Mouse (Mus musculus) frontal cortex, postnatal 25 days (tissue): Measurements from ENCODE around the gene Dennd6b.
A peak's percentile ranks its signal among the peaks of the same experiment; 100 is the strongest.

Experiments used
- DNase-seq, 2 experiments: peaks; one replicate each; pipeline ENCODE4 v3.0.0; 2022; ENCODE audit warnings: low spot score in 2 of 2

Gene Dennd6b

DNA sequence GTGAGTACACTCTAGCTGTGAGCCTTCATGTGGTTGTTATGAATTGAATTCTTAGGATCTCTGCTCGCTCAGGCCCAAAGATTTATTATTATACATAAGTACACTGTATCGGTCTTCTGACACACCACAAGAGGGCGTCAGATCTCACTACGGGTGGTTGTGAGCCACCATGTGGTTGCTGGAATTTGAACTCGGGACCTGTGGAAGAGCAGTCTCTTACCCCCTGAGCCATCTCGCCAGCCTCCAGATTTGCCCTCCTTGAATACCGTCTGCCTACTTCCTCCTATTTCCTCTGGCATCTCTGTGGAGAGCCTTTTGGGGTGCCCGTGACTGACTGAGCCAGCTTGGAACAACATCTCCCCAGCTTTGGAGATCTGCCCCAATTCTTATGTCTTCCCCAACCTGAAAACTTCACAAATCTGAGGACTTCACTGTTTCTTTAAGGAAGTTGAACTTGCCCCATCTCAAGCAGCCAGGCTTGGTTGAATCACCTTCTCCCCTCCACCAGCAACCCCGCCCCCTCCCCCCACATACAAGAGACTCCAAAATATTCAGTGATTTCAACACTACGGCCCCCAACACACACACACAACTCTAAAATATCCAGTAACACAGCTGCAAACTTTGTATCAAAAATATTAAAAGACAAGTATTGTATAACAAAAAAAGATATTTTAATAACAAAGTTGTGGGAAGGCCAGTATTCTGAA, 14.6 kb downstream of the Dennd6b start:
- DNase-seq, result no peak

DNA sequence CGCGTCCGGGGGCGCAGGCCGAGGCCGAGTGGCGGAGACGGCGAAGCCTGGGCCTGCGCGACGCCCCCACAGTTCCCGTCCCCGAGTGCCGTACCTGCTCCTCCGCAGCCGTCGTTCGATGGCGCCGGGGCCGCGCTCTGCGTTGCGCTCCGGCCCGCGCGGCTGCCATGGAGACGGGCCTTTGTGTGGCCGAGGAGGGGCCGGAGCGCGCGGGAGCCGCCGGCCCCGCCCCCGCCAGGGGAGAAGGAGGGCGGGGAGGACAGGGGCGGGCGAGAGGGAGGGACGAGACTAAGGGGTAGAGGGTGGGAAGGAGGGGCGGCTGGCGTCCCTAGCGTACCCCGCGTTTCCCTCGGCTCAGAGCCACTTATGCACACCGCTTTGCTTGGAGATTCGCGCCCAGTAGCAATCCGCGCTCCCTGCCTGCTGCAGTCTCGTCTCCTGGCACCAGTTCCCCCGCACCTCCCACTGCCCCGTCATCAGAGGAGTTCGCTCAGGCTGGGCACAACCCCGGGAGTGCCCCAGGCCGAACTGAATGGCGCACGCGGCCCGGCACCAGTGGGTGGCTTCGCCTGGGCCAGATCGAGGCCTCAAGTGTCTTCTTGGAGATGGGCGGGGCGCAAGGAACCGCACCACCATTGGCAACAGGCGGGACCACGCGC, 15.6 kb downstream of the Dennd6b start, which contains the start of gene Plxnb2:
TSS of gene Plxnb2 (minus strand) at position 218 of the 659 bp plus-strand sequence.
- DNase-seq, result peak; percentile 56

DNA sequence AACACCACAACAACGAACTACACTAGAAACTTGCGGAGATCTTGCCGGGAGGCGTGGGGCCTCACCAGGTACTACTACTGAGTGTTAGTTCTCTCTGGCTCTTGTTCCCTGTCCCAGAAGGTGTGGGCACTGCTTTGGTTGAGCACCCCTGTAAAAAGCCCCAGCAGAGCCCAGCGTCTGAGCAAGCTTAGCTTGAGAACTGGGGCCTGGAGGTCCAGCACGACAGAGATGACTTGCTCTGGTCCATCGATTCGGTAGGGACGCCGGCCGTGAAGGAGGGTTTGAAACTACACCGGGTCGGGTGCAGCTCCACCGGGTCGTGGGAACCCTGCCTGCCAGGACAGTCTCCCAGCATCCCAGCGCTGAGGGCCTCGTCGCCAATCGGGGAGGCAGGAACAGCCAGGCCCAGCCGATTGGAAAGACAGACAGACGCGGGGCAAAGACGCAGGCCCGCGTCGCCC, 16.2 kb downstream of the Dennd6b start:
- no peak for DNase-seq

DNA sequence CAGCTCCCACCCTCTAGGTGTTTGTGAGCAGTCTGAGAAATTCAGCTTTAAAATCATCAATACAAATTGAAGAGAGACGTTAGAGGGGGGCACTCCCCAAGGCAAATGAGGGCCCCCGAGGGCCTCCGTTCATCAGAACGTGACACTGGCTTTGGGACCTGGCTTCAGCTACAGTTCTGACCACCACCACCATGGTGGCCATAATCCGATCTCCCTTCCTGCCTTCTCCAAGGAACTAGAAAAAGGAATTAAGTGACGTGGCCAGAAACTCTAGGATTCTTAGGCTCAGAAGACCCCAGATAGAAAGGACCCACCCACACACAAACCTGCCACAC, 16.7 kb downstream of the Dennd6b start:
- DNase-seq, result no peak

DNA sequence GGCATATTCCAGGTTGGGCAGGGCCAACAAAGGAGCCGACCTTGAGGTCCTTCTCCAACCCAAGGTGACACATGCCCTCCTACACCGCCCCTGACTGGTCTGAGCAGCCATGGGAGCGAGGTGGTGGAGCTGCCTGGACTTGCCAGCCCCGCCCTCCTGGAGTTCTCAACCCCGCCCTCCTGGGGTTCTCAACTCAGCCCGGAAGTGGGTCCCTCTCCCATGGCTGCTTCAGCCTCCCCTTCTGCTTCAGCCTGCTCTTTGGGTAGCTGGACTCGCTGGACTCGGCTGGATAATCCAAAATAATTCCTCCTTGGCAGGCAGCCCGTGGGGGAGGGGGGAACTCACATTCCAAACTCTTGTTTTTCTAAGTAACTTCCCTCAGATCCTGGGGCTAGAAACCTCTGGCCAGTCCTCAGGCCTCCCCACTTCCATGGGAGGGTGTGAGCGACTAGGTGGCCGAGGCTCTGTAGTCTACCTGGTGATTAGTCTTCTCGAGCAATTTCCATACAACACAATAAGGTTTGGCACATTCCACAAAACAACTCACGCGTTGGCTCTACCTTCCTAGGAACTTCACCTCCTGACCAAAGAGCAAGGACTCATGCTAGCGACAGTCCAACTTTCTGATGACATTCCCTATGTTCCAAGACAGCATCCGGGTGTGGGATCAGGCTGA, 17.2 kb downstream of the Dennd6b start:
- no peak for DNase-seq

DNA sequence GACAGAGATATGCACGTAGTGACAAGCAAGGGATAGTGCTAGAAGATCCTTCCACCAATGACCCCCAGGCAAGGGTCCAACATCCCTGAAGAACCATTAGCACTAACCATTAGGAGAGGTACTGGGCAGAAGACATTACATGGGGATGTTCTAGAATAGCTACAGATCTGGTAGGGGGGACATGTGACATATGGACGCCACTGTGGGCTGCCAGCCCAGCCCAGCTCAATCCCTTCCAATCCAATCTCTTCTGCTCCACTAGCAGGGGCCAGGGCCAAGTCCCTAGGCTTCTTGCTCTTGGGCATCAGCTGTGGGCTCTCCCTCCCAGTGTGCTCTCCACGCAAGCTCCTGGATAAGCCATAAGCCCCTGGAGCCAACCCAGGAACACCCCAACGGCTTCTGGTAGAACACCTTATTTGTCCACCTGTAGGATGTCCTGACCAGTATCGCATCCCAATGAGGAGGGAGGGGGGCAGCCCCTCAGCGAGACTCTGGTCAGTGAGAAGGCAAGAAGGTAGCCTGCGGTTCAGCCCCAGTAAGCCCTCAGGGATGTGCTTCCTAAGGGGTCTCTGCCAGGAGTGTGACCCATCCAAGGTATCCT, 17.9 kb downstream of the Dennd6b start:
- no peak for DNase-seq

DNA sequence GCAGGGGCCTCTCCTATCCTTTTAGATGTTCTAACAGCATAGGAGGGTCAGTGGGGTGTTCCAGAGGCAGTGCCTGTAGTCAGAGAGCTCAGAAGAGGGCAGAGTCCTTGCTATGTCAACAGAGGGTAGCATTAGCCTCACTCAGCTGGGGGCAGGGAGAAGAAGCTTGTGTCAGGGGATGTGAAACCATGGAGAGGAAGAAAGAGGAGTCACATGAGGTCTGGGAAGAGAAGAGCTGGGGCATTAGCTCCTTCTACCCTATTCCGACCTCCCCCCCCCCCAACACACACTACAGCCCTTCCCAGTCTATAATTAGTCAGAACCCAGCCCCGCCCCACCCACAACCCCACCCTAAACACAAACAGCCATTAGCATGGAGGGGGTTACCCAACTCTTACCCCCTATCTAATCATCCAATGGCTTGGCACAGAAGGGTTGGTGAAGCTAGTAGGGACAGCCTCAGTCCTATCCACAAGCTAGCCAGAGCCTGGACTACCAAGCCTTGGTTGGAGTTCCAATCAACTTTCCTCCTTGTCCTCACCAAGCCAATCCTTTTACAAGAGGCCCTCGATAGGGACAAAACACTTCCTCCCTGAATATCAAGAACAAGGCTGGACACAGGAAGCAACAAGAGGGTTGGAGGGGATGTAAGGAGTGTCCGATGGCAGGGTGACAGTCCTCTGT, 18.6 kb downstream of the Dennd6b start:
- DNase-seq, result no peak

DNA sequence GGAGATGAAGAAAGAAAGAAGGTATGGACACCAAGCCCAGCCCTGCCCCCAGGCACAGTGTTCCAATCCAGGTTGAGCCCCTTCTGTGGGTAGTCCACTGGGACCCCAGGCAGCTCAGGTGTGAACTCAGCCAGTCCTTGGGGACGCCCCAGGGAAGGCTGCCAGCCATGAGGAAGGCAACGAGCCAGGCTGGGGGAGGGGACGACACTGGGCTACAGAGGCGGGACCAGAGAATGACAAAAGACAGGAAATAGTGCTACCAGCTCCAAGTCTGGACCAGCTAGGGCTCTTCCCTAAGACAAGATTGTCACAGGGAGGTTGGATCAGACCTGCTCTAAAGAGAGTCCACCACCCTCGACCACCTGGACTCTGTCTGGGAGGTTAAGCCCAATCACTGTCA, 19.2 kb downstream of the Dennd6b start:
- DNase-seq, result peak in 1 of 2 experiments; percentile 58

DNA sequence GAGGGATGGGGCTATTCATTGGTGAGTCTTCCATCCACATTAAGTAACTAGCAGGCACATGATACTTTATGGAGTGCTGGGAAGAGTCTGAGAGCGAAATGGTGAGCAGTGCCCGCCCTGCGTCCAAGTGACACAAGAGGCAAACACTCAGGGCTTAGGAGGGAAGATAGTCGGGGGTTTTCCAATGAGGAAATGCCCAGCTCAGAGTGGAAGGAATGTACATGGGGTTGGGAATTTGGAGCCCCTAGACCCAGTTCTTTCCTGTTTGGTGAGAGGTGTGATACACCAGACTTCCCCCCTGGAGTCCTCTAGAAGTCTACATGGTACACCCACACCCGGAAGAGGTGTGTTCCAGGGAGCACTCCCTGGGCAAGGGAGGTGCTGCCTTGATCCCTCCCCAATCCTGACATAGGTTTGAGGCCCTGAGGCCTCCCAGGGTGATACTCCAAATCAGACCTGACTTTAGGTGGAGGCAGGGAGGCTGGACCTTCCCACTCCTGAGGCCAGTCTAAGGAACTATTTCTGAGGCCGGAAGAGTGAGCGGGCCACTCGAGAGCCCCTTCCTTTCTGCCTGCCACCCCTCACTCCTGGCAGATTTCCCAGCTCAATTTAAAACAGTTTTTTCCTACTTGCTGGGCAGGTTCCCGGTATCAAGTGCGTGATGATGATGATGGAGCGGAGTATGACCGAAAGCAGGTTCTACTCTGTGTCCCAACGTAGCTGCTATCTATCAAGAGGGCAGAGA, 20.7 kb downstream of the Dennd6b start:
- no peak for DNase-seq

DNA sequence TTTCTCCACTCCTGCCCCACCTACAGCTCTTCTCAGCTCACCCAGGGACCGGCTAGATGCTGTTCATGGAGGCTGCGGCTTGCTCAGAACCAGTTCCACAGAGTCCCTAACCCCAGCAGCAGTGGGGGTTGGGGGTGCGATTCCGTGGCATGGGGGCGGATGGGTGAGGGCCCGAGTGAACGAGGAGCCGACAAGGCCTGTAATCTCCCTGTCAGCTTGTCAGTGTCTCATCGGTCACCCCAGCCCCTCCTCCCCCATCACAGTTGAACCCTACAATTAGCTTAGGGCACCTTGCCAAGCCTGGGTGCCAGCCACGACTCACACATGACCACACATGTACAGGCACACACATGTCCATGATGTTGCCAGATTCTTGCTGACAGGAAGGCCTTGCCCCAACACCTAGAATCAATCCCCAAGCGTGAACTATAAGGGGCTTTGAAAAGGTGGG, 21.4 kb downstream of the Dennd6b start:
- DNase-seq, result no peak

DNA sequence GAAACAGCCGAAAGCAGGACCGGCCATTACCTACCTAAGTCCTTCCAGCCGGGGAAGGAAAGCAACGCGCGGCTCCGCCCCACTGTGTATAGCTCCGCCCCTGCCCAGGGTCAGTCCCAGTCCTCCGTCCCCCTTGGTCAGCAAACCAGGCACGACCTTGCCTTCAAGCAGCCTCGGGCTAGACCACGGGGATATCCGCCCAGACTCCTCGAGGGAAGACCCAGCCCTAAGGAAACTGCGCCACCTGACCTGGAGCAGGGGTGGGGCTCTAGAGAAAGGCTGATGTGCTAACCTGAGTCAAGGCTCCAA, 22.4 kb downstream of the Dennd6b start:
- no peak for DNase-seq

DNA sequence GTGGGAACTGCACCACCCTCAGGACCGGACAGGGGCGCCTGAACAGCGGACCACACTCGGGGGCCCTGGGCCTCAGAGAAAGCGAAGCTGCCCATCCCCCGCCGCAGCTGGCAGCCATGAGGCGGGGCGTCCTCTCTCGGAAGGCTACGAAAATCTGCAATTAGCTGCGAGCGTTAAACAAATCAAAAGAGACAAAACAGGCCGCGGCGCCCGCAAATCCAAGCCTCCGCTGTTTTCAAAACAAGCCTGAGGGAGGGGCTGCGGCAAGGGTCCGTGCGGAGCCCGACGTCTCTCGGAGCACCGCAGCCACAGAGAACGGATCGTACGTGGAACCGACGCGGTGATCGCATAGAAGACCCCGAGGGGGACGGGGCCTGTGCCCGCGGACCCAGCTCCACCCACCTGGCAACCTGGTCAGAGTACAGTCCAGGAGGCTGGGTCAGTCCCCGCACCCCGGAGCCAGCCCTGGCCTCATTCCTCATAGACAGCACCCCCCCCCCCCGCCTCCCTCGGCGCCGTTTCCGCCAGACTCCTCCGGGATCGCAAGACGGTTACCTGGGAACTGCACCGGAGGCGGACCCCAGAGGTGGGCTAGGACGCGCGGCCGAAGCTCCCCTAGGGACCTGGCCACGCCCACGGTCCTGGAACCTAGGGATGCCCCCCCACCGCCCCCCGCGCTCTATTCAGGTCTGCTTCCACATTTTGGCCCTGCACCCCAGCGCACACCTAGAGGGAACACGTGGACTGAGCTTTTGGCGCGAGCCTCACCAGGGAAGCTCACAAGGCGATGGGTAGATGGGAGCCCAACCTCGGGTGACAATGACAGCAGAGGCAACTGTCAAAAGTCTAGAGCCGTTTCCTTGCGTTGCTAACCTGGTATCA, 23.0 kb downstream of the Dennd6b start:
- no peak for DNase-seq

DNA sequence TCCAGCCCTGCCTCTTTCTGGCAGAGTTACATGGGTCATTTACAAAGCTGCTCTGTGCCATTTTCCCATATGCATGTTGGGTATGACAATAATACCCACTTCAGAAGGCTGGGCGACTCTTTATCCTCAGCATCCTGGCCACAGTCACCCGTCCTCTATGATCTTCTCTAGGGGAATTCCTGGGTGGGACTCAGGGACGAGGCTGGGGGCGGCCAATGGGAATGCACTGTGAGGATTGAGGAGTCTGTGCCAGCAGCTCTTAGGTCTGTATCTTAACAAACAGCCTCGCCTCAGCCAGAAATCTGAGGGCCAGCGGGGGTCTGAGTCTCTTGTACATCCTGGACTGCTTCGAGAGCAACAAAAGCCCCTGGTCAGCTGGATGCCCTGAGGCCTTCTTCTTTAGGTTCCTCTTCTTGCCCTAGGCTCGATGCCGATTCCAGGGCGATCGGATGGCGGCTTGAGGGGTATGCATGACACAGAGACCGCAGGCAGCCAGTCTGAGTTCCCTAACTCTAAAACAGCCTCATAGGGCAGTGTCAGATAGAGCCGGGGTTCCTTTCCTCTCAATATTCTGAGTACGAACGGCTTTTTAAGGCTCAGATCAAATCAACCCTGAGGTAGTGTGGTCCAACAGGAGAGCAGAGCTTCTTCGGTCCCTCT, 23.9 kb downstream of the Dennd6b start:
- DNase-seq, result no peak

DNA sequence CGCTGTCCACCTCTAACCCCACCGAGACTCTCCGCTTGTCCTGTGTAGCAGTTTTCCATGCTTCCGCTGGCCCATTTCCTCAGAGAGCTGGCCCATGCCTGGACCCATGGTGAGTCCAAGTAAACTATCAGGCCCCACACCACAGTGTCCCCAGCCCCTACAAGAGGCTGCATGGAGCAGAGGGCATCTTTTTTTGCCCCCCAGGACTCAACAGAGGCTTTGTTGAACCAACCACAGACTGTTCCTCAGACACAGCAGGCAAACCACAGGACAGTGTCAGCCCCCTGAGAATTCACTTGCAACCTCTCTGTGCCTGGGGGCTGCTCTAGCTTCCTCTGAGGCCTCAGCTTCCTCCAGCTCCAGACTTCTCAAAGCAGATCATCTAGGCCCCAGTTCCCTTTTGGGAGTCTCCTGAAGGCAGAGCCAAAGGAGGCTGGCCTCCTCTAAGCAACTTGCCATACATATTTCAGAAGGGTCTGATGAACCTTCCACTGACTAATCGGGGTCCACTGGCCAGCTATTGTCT, 24.7 kb downstream of the Dennd6b start:
- no peak for DNase-seq

DNA sequence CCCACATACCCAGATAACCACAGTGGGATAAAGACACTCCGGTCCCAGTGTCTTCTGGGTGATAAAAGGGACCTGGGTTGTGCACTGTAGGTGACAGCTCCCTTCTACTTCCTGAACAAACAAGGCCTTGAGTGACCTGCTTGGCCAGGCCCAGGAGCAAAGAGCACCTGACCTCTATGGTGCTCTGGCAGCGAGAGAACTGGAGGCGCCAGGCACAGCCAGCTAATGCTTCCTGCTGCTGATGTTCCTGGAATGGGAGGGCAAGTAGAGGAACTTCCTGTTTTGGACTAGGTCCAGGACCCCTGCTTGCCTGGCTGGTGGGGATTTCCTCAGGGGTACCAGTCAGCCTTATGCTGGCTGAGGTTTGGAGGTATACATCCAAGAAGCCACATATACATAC, 26.2 kb downstream of the Dennd6b start:
- no peak for DNase-seq

DNA sequence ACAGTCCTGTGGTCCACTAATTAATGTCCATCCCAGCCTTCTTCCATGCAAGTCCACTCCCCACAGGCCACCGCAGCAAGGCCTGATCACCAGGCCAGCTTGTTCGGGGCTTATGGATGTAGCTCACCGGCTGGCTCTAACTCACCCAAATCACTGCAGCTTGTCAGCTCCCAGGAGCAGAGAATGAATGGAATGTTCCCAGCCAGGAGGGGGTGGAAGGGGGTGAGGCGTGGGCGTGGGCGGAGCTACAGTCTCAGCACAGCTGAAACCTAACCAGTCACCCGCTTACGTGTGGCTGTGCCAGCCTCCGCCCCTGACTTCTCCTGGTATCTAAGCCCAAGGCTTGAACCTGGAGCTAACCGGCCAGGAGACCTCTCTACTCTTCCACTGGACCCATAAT, 26.9 kb downstream of the Dennd6b start:
- peak; percentile 50 to 62 for DNase-seq

DNA sequence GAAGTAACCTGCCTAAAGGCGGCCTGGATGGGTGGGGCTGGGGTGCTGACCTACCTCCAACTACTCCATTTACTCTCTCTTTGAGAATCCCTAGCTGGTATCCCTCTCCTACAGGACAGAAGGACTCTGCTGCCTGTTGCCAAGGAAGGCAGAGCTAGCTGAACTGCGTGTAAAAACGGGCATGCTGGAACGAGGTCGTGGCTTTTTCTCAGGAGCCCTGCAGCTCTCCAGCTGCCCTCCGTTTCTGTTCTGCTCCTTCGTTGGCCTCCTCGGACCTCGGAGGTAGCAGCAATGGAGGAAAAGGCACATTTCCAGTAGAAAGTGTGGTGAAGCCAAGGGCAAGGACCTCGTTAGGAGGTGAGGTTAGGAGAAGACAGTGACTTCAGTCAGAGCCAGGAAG, 27.4 kb downstream of the Dennd6b start:
- DNase-seq, result no peak

DNA sequence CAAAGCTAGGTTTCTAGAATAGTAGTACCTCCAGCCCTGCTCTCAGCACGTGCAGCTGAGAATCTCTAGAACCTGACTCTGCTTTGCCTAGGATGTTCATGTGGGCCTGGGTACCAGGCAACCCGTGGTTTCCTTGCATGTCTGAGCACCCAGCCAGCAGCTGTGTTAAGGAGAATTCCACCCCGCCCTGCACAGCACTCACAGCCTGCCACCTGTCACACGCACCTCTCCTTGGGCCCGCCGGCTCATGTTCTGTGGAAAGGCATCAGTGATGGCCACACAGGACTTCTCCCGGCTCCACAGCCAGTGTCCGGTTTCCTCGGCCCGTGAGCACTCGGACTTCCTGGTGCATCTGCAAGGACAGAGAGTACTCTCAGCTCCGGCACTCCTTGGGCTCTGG, 30.8 kb downstream of the Dennd6b start:
- DNase-seq, result no peak

DNA sequence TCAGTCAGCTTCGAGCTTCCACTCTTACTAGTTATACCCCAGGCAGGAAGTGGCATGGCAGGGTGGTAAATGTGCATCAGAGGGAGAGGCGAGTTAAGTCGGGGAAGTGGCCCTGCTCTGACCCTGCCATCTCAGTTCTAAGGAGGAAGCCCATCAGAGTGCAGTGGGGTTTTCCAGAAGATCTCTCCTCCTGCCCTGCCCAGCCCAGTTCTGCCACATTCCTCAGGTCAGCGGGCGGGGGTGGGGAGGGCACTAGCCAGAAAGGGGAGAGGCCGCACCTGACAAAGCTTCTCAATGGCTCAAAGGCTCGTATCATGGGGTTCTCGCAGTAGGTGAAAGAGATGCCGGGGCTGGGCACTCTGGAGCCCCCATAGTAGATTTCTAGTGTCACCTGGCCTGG, 34.9 kb downstream of the Dennd6b start:
- DNase-seq, result no peak

DNA sequence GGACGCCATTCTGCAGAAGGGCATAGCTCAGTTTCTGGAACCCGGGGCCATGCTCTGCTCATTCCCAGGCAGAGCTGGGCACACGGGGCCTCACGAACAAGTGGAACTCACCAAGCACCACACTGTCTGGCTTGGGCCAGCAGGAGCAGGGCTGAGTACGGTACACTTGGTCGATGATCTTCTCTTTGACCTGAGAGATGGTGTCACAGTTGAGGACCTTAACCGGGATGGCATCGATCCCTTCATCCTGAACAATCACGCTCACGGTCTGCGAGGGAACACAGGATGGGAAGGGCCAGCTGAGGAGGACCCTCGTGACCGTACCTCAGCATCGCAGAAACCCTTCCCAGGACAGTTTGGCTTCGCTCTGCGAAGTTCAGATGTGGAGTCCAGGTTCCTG, 37.8 kb downstream of the Dennd6b start:
- DNase-seq, result no peak
